Mouse (Mus musculus) intestine, embryonic 16.5 days (tissue): ENCODE measurements around the gene Atg4a-ps. TPM values are rescaled to one million over a fixed set of nuclear protein-coding genes. Genes with fewer than 3 reads are reported as not detected.
"Not testable (repeated sequence)": the region's sequence is repeated elsewhere in the genome, so short reads cannot be mapped to it uniquely, and the experiment has no call there.

Experiments used
- ATAC-seq: fragments of 200-750 bp; cut with Nextera tagmentation; 2 replicates; pipeline ENCODE4 v1.8.0; 2017; ENCODE audit warnings: moderate TSS enrichment, moderate library complexity
- H3K27ac ChIP-seq: fragments of 300-500 bp; sonication (generic); 2 replicates; pipeline ENCODE4 v1.5.1; 2014; ENCODE audit warnings: mild to moderate bottlenecking, low read length
- H3K27me3 ChIP-seq: fragments of 300-500 bp; sonication (generic); replicated peaks from 2 replicates; pipeline ENCODE4 v1.6.1; 2014; ENCODE audit warnings: low read length, control low read depth, mixed read lengths; ENCODE audit not compliant: control insufficient read depth, insufficient read depth
- H3K36me3 ChIP-seq: fragments of 300-500 bp; sonication (generic); 2 replicates; pipeline ENCODE4 v1.6.1; 2014; ENCODE audit warnings: low read length, control low read depth; ENCODE audit not compliant: control insufficient read depth, insufficient read depth
- H3K4me1 ChIP-seq: fragments of 300-500 bp; sonication (generic); 2 replicates; pipeline ENCODE4 v1.6.1; 2014; ENCODE audit warnings: low read length, control low read depth, mixed read lengths; ENCODE audit not compliant: control insufficient read depth, insufficient read depth
- H3K4me2 ChIP-seq: fragments of 300-500 bp; sonication (generic); 2 replicates; pipeline ENCODE4 v1.6.1; 2014; ENCODE audit warnings: low read depth, low read length, control low read depth
- H3K4me3 ChIP-seq: fragments of 300-500 bp; sonication (generic); 2 replicates; pipeline ENCODE4 v1.5.1; 2014; ENCODE audit warnings: mild to moderate bottlenecking, low read length
- H3K9ac ChIP-seq: fragments of 300-500 bp; sonication (generic); 2 replicates; pipeline ENCODE4 v1.6.1; 2014; ENCODE audit warnings: low read depth, low read length
- H3K9me3 ChIP-seq: fragments of 300-500 bp; sonication (generic); 2 replicates; pipeline ENCODE4 v1.6.1; 2016; ENCODE audit warnings: low read length, control low read depth; ENCODE audit not compliant: control insufficient read depth
- WGBS: fragments of 180-500 bp; shearing (Covaris S2); extraction: QIAGEN DNeasy Blood & Tissue Kit; methylation state at CpG from one replicate; pipeline ENCODE4 v1.1.7; 2014; 5-methylcytosine and 5-hydroxymethylcytosine counted together
- polyA plus RNA-seq: library from polyadenylated mRNA; unstranded; fragments of >200 nt; fragmentation: Nextera tagmentation; extraction: Ambion mirVana; gene quantifications from 2 replicates; pipeline ENCODE4 v1.2.1, GENCODE M21; 2015

Gene Atg4a-ps
- 0.11 and 0.22 TPM in 2 replicates for polyA plus RNA-seq

DNA sequence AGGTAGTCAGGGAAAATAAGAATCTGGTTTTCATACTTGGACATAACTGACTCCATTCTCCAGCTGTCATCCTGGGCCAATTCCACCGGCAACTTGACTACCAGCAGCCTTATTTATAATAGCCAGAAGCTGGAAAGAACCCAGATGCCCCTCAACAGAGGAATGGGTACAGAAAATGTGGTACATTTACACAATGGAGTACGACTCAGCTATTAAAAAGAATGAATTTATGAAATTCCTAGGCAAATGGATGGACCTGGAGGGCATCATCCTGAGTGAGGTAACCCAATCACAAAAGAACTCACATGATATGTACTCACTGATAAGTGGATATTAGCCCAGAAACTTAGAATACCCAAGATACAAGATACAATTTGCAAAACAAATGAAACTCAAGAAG lies at the start of gene Atg4a-ps:
Gene Atg4a-ps (minus strand): TSS at position 101 of the 400 bp plus-strand sequence.
- WGBS = 84% methylated on average over 2 of the region's 2 CpGs
- not testable (repeated sequence) for H3K9me3 ChIP-seq, H3K4me2 ChIP-seq, H3K9ac ChIP-seq, H3K36me3 ChIP-seq, H3K27me3 ChIP-seq, ATAC-seq, H3K4me1 ChIP-seq, H3K4me3 ChIP-seq, H3K27ac ChIP-seq

DNA sequence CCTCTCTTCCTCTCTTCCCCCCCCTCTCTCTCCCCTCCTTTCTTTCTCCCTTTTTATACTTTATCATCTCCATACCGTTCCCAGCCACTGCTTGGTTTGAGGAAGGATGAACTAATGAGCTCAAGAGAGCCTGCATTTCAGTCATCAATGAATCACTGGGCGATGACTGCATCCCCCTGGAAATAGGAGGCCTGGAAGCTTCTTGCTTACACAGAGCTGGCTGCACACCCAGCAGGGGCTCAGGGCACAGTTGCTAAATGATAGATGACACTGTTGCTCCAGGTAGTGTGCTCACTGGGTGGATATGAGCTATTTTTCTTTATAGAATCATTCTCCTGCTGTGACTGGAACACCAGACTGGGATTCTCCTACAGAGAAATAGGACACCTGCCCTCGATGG lies 49.7 kb upstream of the Atg4a-ps start:
- Histone ChIP-seq H3K36me3 (no peaks in the 10 kb centered on the region), H3K4me2 (no peak overlapping the region), H3K27me3 (no peaks in the 10 kb centered on the region), H3K4me1 (no peaks in the 10 kb centered on the region), H3K27ac (no peak overlapping the region), H3K9me3 (no peaks in the 10 kb centered on the region), H3K9ac (no peak overlapping the region), H3K4me3 (no peak overlapping the region)
- WGBS = 38% methylated on average over 3 of the region's 3 CpGs
- ATAC-seq = no peak

DNA sequence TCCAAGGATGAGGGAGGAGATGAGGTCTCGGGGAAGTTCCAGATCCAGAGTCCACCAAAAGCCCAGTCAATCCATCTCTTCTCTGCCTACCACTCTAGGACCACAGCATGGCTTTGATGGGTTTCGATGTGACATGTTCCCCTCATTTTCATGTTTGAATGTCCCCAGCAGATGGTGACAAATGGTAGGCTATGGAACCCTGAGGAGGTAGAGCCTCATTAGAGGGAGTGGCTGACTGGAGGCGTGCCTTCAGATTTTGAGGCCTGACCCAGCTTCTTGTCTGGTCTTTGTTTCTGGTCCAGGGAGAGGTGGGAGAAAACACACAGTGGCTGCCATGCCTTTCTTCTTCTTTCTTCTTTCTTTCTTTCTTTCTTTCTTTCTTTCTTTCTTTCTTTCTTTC lies 44.6 kb upstream of the Atg4a-ps start:
- 69% methylated on average over 3 of the region's 3 CpGs for WGBS
- no peak for ATAC-seq
- H3K9ac ChIP-seq = no peak overlapping the region

DNA sequence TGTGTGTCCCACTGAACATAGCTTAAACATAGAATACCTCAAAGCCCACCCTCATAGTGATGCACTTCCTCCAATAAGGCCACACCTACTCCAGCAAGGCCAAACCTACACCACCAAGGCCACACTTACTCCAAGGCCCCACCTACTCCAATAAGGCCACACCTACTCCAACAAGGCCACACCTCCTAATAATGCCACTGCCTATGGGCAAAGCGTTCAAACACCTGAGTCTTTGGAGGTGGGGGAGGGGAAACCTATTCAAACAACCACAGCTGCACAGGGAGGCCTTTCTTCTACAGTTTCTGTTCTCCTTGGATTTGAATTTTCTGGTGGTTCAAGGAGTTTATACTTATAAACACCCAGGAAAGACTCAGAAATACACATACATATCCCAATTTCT lies 43.2 kb upstream of the Atg4a-ps start:
- ATAC-seq = no peak
- 60% methylated on average over 1 of the region's 1 CpGs for WGBS
- H3K4me3 ChIP-seq = no peak overlapping the region

More for the DNA sequence above, 44.6 kb upstream of the Atg4a-ps start:
- no peak overlapping the region for H3K4me2 ChIP-seq
- H3K9me3 ChIP-seq = no peaks in the 10 kb centered on the region
- no peak overlapping the region for H3K27ac ChIP-seq
- no peaks in the 10 kb centered on the region for H3K4me1 ChIP-seq
- H3K4me3 ChIP-seq = no peak overlapping the region
- no peaks in the 10 kb centered on the region for H3K27me3 ChIP-seq
- no peaks in the 10 kb centered on the region for H3K36me3 ChIP-seq

DNA sequence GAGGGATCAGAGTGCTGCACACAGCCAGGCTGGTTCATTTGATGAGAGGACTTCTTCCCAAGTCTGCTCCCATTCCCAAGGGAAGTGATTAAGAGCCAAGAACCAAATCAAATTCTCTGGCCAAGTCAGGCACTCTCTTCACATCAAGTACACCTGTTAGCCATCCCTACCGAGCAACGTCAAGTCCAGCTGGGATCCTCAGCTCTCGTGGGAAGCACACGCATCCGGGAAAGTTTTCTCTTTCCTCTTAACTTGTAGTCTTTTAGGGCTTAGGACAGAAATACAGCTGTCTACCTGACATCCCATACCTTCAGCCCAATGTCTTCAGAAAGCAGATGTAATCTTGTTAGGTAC lies 38.1 kb upstream of the Atg4a-ps start:
- Histone ChIP-seq H3K9me3 (no peaks in the 10 kb centered on the region), H3K4me2 (no peak overlapping the region), H3K36me3 (no peaks in the 10 kb centered on the region), H3K9ac (no peak overlapping the region), H3K4me3 (no peak overlapping the region), H3K27ac (no peak overlapping the region), H3K27me3 (no peaks in the 10 kb centered on the region), H3K4me1 (no peaks in the 10 kb centered on the region)
- 46% methylated on average over 5 of the region's 5 CpGs for WGBS
- no peak for ATAC-seq

More for the DNA sequence above, 43.2 kb upstream of the Atg4a-ps start:
- no peaks in the 10 kb centered on the region for H3K9me3 ChIP-seq
- H3K4me1 ChIP-seq = no peaks in the 10 kb centered on the region
- H3K4me2 ChIP-seq = no peak overlapping the region
- H3K36me3 ChIP-seq = no peaks in the 10 kb centered on the region
- H3K9ac ChIP-seq = no peak overlapping the region
- H3K27me3 ChIP-seq = no peaks in the 10 kb centered on the region
- H3K27ac ChIP-seq = no peak overlapping the region

DNA sequence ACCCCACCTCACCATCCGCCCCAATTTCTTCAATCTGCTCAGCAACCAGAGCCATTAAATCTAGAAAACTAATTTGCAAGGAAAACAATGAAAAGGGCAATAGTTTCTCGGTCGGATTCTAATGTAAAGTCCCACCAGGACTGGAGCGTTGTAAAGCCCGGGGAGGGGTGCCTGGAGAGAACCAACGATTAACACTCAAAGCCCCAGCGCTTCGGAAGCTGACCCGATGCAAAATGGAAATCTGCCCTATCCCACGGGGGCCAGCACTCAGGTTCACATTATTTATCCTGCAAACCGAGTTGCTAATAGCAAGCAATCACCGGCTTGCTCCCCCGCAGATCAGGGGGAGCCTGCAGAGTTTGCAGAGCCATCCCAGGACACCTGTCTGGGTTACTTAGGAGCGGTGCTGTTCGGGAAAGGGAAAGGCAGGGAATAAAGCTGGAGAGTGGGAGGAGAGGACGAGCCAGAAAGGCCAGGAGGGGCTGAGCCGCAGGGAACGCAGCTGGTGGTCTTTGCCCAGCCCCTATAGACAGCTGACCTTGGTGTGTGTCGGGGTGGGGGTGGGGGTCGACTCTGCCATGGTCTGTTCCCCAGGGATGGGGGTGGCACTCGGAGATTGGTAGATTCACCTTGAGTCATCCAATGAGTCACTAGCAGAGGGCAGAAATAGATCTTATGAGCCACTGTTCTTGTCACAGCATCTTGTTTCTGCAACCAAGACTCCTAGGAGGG lies 37.5 kb upstream of the Atg4a-ps start:
- H3K4me2 ChIP-seq = no peak overlapping the region
- H3K9me3 ChIP-seq = no peaks in the 10 kb centered on the region
- H3K4me3 ChIP-seq = no peak overlapping the region
- H3K36me3 ChIP-seq = no peaks in the 10 kb centered on the region
- no peak overlapping the region for H3K27ac ChIP-seq
- H3K9ac ChIP-seq = no peak overlapping the region
- 11% methylated on average over 21 of the region's 21 CpGs for WGBS
- H3K4me1 ChIP-seq = no peaks in the 10 kb centered on the region
- ATAC-seq = no peak
- no peaks in the 10 kb centered on the region for H3K27me3 ChIP-seq

DNA sequence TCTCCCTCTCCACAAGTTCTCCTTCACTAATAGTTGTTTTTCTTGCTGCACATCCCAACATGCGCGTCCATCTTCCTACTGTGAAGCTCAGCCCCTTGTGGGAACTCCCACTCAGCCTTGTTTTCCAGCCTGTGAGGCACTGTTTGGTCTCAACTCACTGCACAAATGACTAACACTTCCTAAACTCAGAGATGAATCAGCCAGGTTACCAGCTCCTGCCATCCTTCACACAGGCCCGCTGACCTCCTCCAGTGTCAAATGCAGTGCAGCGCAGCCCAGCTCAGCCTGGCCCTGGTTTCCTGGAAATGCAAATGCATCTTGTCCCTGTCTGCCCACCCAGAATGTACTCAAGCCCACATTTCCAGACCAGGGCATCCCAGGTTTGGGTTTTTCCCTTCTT lies 36.6 kb upstream of the Atg4a-ps start:
- WGBS = 63% methylated on average over 4 of the region's 4 CpGs
- Histone ChIP-seq H3K4me1 (no peaks in the 10 kb centered on the region), H3K4me2 (no peak overlapping the region), H3K4me3 (no peak overlapping the region), H3K27me3 (no peaks in the 10 kb centered on the region), H3K36me3 (no peaks in the 10 kb centered on the region), H3K27ac (no peak overlapping the region), H3K9ac (no peak overlapping the region), H3K9me3 (no peaks in the 10 kb centered on the region)
- no peak for ATAC-seq

DNA sequence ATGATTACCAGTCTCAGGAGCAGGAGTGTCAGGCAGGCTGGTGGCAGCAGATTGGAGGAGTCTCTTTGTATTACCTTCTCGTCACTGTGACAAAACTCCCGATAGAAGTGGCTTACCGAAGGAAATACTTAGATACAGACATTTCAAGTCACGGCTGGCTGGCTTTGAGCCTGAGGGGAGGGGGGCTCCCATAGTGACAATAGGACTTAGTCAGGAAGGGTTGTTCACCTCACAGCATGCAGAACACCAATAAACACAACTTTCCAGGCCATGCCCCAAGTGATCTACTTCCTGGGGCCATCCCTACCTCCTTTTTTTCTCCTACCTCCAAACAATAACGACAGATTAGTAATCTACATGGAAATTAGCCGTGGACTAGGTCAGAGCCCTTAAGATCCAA lies 32.9 kb upstream of the Atg4a-ps start:
- no peaks in the 10 kb centered on the region for H3K9me3 ChIP-seq
- no peaks in the 10 kb centered on the region for H3K4me1 ChIP-seq
- no peak overlapping the region for H3K27ac ChIP-seq
- H3K27me3 ChIP-seq = no peaks in the 10 kb centered on the region
- ATAC-seq = no peak
- WGBS = 50% methylated on average over 6 of the region's 6 CpGs
- H3K4me3 ChIP-seq = no peak overlapping the region
- no peak overlapping the region for H3K9ac ChIP-seq
- no peaks in the 10 kb centered on the region for H3K36me3 ChIP-seq
- H3K4me2 ChIP-seq = no peak overlapping the region

DNA sequence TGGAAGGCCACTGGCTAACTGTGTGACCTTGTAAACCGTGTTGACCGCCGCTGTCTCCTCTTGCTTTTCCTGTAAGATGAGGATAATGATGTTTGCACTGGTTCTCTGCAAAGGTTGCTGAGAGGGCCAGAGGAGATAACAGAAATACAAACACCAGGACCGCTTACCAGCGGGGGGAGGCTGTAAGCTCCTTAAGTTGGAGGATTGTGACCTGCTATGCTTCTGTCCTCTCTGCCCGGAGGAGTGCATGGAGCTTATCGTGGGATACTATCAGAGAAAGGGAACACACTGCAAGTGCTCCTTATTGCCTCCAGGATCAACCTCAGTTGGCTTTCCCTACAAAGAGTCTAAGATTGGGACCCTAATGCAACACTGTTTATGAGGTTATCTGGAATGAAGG lies 26.8 kb upstream of the Atg4a-ps start:
- Histone ChIP-seq H3K4me3 (no peak overlapping the region), H3K4me1 (no peaks in the 10 kb centered on the region), H3K36me3 (no peaks in the 10 kb centered on the region), H3K27me3 (no peaks in the 10 kb centered on the region), H3K27ac (no peak overlapping the region), H3K4me2 (no peak overlapping the region), H3K9me3 (no peaks in the 10 kb centered on the region), H3K9ac (no peak overlapping the region)
- ATAC-seq = no peak
- WGBS = 26% methylated on average over 7 of the region's 7 CpGs

DNA sequence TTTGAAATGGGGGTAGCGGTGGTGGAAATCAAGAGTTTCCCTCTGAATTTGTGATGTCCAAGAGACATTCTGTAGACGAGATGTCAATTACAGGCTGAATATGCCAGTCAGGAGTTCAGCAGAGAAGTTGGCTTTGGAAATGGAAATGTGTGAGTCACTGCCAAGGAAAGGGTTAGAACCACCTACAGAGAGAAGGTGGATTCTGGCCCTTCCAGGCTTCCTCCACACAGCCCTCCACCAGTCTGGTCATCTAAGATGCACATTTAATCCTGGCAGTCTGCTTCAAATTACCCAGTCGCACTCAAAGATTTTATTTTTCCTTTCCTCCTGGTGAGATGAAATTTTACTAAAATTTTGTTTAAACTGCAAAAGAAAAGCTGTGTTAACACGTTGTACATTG lies 26.2 kb upstream of the Atg4a-ps start:
- Histone ChIP-seq H3K4me2 (no peak overlapping the region), H3K27me3 (no peaks in the 10 kb centered on the region), H3K36me3 (no peaks in the 10 kb centered on the region), H3K4me3 (no peak overlapping the region), H3K9me3 (no peaks in the 10 kb centered on the region), H3K27ac (no peak overlapping the region), H3K9ac (no peak overlapping the region), H3K4me1 (no peaks in the 10 kb centered on the region)
- 70% methylated on average over 4 of the region's 4 CpGs for WGBS
- ATAC-seq = no peak
